Mouse (Mus musculus): Measurements from ENCODE around the gene Ercc4.

Gene Ercc4

DNA sequence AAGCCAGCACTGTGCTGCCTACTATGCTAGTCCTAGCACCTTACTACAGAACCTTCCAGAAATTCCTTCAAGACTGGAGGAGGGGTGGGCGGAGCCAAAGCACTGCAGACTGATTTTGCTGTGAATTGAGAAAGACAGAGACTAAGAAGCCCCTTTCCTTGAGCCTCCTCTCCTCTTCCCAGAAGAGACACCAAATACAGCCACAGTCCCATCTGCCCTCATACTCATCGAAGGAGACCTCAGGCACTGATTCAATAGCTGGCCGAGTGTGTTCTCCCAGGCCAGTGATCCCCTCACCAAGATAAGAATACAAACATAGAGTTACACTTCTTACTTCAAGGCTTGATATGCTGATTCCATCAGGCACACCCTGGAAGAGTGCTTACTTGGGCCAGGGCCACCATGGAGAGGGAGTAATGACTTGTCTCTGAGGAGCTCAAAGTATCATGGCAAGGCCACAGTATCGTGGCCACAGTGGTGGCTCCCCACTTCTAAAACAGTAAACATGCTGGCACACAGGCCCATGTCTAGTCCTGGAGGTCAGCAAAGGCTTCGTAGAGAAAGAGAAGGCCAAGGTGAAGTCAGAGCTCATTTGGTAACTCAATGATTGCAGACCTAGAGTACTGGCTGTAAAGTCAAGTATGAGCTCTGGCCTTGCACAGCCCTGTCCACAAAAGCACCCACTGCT is 63.7 kb downstream of the Ercc4 start:
- TF ChIP-seq NANOG (IDR thresholded peaks at IDR 0.05; ENCODE audit: borderline replicate concordance, low read length): no peak
- no peak for TF ChIP-seq POU5F1 (IDR thresholded peaks at IDR 0.05; ENCODE audit: borderline replicate concordance, low read length)
- no peak for TF ChIP-seq CTCF (conservative IDR thresholded peaks at IDR 0.05; ENCODE audit: low read length)
- H3K4me3 ChIP-seq (replicated peaks; ENCODE audit: low read length): no peak overlapping the region
- no peaks in the 10 kb centered on the region for H3K36me3 ChIP-seq (ENCODE audit: insufficient read depth, low read length)
- no peaks in the 10 kb centered on the region for H3K9me3 ChIP-seq (ENCODE audit: low read length)
- no peaks in the 10 kb centered on the region for H3K4me1 ChIP-seq (replicated peaks; ENCODE audit: low read depth, low read length)
- no peaks in the 10 kb centered on the region for H3K27me3 ChIP-seq (ENCODE audit: insufficient read depth, low read length)

DNA sequence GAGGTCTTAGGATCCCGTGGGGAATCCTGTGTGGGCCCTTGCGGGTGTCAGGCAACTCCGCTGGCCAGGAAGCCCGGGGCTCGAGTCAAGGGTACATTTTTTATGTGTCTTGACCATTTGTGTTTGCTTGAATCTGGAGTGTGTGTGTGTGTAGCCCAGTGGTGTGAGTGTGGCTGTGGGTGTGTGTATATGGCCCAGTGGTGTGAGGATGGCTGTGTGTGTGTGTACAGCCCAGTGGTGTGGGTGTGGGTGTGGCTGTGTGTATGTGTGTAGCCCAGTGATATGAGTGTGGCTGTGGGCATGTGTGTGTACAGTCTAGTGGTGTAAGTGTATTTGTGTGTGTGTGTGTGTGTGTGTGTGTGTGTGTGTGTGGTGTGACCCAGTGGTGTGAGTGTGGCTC is 73.0 kb downstream of the Ercc4 start:
- Histone ChIP-seq H3K36me3 (ENCODE audit: insufficient read depth, low read length) (no peaks in the 10 kb centered on the region), H3K4me3 (replicated peaks; ENCODE audit: low read length) (no peak overlapping the region), H3K9me3 (ENCODE audit: low read length) (peaks cover 9% of the 10 kb centered on the region; the same call in 1 of the 2 replicates), H3K4me1 (replicated peaks; ENCODE audit: low read depth, low read length) (no peaks in the 10 kb centered on the region), H3K27me3 (ENCODE audit: insufficient read depth, low read length) (no peaks in the 10 kb centered on the region)
- no peak for TF ChIP-seq POU5F1 (IDR thresholded peaks at IDR 0.05; ENCODE audit: borderline replicate concordance, low read length)
- no peak for TF ChIP-seq CTCF (conservative IDR thresholded peaks at IDR 0.05; ENCODE audit: low read length)
- no peak for TF ChIP-seq NANOG (IDR thresholded peaks at IDR 0.05; ENCODE audit: borderline replicate concordance, low read length)

DNA sequence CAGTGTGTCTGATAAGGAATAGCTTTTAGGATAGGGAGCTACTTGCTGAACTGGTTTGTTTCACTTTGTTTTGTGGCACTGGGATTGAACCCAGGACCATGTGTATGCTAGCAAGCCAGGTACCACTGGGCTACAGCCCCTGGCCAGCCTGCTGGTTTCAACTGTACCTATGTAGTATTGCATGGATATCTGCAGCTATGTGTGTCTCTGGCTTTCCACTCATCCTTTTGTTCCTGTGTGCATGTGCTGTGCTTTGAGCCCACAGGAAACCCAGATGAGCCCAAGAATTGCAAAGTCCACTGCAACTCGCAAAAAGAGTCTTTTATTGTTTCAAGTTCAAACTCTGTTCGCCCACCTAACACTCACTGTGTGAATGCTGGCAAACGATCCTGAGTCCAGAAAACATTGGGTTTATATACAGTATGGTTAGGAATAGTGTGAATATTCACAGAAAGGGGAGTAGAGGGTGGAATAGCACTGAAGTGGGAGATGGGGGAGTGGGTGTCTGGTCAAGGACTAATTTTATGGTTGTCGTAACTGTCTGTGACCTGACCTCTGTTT is 73.8 kb downstream of the Ercc4 start:
- TF ChIP-seq CTCF (conservative IDR thresholded peaks at IDR 0.05; ENCODE audit: low read length): no peak
- no peak for TF ChIP-seq POU5F1 (IDR thresholded peaks at IDR 0.05; ENCODE audit: borderline replicate concordance, low read length)
- TF ChIP-seq NANOG (IDR thresholded peaks at IDR 0.05; ENCODE audit: borderline replicate concordance, low read length): no peak

DNA sequence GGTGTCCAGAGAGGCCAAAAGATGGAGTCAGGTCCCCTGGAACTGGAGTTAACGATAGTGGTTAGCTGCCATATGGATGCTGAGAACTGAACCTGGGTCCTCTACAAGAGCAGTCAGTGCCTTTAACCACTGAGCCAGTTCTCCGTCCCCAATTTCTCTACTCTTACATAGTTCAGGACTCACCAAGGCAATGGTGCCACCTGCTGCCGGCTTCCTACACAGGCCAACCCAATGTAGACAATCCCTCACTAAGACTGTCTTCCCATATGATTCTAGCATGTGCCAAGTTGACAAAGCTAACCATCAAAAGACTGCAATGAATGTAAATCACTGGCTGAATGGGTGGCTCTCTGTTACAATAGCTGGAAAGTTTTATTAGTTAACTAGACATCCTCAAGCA is 74.9 kb downstream of the Ercc4 start:
- peaks cover 9% of the 10 kb centered on the region; the same call in 1 of the 2 replicates for H3K9me3 ChIP-seq (ENCODE audit: low read length)
- TF ChIP-seq NANOG (IDR thresholded peaks at IDR 0.05; ENCODE audit: borderline replicate concordance, low read length): no peak
- TF ChIP-seq CTCF (conservative IDR thresholded peaks at IDR 0.05; ENCODE audit: low read length): no peak
- TF ChIP-seq POU5F1 (IDR thresholded peaks at IDR 0.05; ENCODE audit: borderline replicate concordance, low read length): no peak
- no peaks in the 10 kb centered on the region for H3K4me1 ChIP-seq (replicated peaks; ENCODE audit: low read depth, low read length)
- H3K4me3 ChIP-seq (replicated peaks; ENCODE audit: low read length): no peak overlapping the region
- no peaks in the 10 kb centered on the region for H3K27me3 ChIP-seq (ENCODE audit: insufficient read depth, low read length)
- H3K36me3 ChIP-seq (ENCODE audit: insufficient read depth, low read length): no peaks in the 10 kb centered on the region

More for the DNA sequence above, 73.8 kb downstream of the Ercc4 start:
- Histone ChIP-seq H3K27me3 (ENCODE audit: insufficient read depth, low read length) (no peaks in the 10 kb centered on the region), H3K4me1 (replicated peaks; ENCODE audit: low read depth, low read length) (no peaks in the 10 kb centered on the region), H3K9me3 (ENCODE audit: low read length) (peaks cover 9% of the 10 kb centered on the region; the same call in 1 of the 2 replicates), H3K36me3 (ENCODE audit: insufficient read depth, low read length) (no peaks in the 10 kb centered on the region), H3K4me3 (replicated peaks; ENCODE audit: low read length) (no peak overlapping the region)

DNA sequence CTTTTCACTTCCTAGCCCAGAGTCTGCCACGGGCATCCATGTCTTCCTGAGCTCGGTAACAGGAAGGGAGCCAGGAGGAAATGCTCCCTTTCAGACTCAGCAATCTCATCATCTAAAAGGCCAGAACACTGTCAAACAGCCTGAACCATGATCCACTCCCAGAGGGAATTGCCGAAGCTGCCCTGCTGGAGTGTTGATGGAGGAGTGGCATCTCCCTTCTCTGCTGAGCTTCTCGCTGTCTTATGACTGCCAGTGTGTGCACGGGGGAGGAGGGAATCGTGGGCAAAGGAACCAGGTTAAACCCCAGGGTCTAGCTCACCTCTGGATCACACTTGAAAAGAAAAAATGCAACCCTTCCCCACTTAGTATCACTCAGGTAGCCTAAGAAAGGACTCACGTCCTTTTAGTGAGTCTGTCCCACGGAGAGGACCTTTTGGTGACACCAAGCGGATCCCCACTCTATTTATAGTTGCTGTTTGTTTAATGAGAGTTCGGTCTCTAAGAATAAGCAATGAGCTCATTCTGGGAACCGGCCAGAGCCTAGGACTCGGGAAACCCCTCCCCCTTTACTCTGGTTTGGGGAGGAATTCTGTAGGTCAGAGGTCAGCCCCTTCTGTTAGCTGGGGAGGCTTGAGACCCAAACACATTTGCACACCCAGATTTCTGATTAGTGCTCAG is 80.1 kb downstream of the Ercc4 start:
- H3K4me1 ChIP-seq (replicated peaks; ENCODE audit: low read depth, low read length): no peaks in the 10 kb centered on the region
- H3K4me3 ChIP-seq (replicated peaks; ENCODE audit: low read length): no peak overlapping the region
- no peak for TF ChIP-seq NANOG (IDR thresholded peaks at IDR 0.05; ENCODE audit: borderline replicate concordance, low read length)
- TF ChIP-seq POU5F1 (IDR thresholded peaks at IDR 0.05; ENCODE audit: borderline replicate concordance, low read length): no peak
- no peak for TF ChIP-seq CTCF (conservative IDR thresholded peaks at IDR 0.05; ENCODE audit: low read length)
- no peaks in the 10 kb centered on the region for H3K36me3 ChIP-seq (ENCODE audit: insufficient read depth, low read length)
- no peaks in the 10 kb centered on the region for H3K27me3 ChIP-seq (ENCODE audit: insufficient read depth, low read length)
- H3K9me3 ChIP-seq (ENCODE audit: low read length): peaks cover 9% of the 10 kb centered on the region; the same call in 1 of the 2 replicates

DNA sequence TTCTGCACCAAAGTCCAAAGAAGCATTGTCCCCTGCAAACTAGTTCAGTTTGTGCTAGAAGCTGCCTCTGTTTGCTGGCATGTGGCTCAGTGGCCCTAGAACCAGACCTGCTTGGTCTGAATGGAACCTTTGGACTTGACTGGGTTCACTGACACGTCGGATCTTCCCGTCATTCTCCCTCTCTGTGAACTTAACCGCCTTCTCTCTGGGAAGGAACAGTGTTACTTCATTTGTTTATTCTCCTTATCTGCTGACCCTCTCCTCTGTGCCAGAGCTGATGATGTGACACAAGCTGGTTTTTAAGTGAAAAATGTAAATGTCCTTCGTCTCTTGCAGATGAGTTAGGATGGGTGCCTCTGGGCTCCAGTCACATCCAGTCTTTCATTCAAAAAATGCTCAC is 81.0 kb downstream of the Ercc4 start:
- no peak overlapping the region for H3K4me3 ChIP-seq (replicated peaks; ENCODE audit: low read length)
- no peaks in the 10 kb centered on the region for H3K27me3 ChIP-seq (ENCODE audit: insufficient read depth, low read length)
- H3K36me3 ChIP-seq (ENCODE audit: insufficient read depth, low read length): no peaks in the 10 kb centered on the region
- no peaks in the 10 kb centered on the region for H3K4me1 ChIP-seq (replicated peaks; ENCODE audit: low read depth, low read length)
- H3K9me3 ChIP-seq (ENCODE audit: low read length): peaks cover under 1% of the 10 kb centered on the region; the same call in 1 of the 2 replicates
- TF ChIP-seq CTCF (conservative IDR thresholded peaks at IDR 0.05; ENCODE audit: low read length): no peak
- no peak for TF ChIP-seq POU5F1 (IDR thresholded peaks at IDR 0.05; ENCODE audit: borderline replicate concordance, low read length)
- TF ChIP-seq NANOG (IDR thresholded peaks at IDR 0.05; ENCODE audit: borderline replicate concordance, low read length): no peak

DNA sequence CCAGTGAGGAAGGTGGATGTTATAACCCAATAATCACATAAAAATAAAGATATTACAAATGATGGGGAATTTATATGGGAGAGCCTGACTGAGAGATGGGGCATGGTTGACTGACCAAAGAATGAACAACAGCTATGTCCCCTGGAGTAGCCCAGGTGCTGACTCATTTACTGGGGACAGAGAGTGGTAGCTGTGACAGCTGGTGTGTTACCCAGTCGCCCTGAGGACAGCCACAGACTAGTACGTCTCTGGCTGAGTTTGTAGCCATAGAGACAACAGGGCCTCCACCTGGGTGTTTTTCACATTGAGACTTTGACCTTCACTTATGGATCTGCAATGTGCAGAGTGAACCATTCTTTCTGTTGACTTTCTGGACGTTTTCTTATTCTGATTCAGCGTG is 81.7 kb downstream of the Ercc4 start:
- H3K4me3 ChIP-seq (replicated peaks; ENCODE audit: low read length): no peak overlapping the region
- H3K36me3 ChIP-seq (ENCODE audit: insufficient read depth, low read length): no peaks in the 10 kb centered on the region
- TF ChIP-seq NANOG (IDR thresholded peaks at IDR 0.05; ENCODE audit: borderline replicate concordance, low read length): no peak
- no peak for TF ChIP-seq CTCF (conservative IDR thresholded peaks at IDR 0.05; ENCODE audit: low read length)
- no peak for TF ChIP-seq POU5F1 (IDR thresholded peaks at IDR 0.05; ENCODE audit: borderline replicate concordance, low read length)
- H3K9me3 ChIP-seq (ENCODE audit: low read length): no peaks in the 10 kb centered on the region
- H3K27me3 ChIP-seq (ENCODE audit: insufficient read depth, low read length): no peaks in the 10 kb centered on the region
- H3K4me1 ChIP-seq (replicated peaks; ENCODE audit: low read depth, low read length): no peaks in the 10 kb centered on the region

DNA sequence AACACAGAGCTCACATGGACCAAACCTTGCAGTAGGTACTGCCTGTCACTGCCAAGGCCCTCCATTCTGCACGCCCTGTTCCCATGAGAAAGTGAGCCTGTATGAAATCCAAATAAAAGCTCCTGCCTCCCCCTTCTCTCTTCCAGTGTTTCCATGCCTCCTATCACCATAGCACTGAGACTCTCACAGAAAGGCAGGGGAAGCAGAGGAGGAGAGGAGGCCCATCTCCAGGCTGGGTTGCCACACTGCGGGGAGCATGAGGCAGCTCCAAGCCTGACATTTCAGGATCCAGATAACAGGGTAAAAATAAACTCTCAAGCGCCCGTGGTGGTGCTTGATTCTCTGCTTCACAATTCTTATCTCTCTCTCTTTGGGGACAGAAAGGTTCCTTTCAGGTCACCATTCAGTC is 84.2 kb downstream of the Ercc4 start:
- peaks cover 9% of the 10 kb centered on the region for H3K4me1 ChIP-seq (replicated peaks; ENCODE audit: low read depth, low read length)
- H3K36me3 ChIP-seq (ENCODE audit: insufficient read depth, low read length): no peaks in the 10 kb centered on the region
- no peak overlapping the region for H3K4me3 ChIP-seq (replicated peaks; ENCODE audit: low read length)
- H3K9me3 ChIP-seq (ENCODE audit: low read length): no peaks in the 10 kb centered on the region
- TF ChIP-seq POU5F1 (IDR thresholded peaks at IDR 0.05; ENCODE audit: borderline replicate concordance, low read length): no peak
- TF ChIP-seq NANOG (IDR thresholded peaks at IDR 0.05; ENCODE audit: borderline replicate concordance, low read length): no peak
- TF ChIP-seq CTCF (conservative IDR thresholded peaks at IDR 0.05; ENCODE audit: low read length): no peak
- no peaks in the 10 kb centered on the region for H3K27me3 ChIP-seq (ENCODE audit: insufficient read depth, low read length)
